ENCODE assay signal across 12 mouse cellular contexts in genomic region chr6:64202396-64203122, GRCm38 (mm10).
A peak's percentile ranks its signal among the peaks of the same experiment; 100 is the strongest.
DNase-seq lines count a peak whose midpoint lies in the region; ATAC-seq and TF ChIP-seq lines count a peak whose summit lies in the region.
"Had no signal": no experiment of that assay in that cellular context is flagged by ENCODE, and none has a peak within 500 bp of the region (broad histone marks: within the 10 kb centered on the region; RNA-seq: fewer than 3 reads in every experiment).

No protein-coding gene starts in this region.

- TF ChIP-seq CTCF in midbrain, postnatal 0 days (IDR thresholded peaks at IDR 0.05) = no peak

- H3K9me3 ChIP-seq in hindbrain, embryonic 15.5 days = no peaks in the 10 kb centered on the region
- no peaks in the 10 kb centered on the region for H3K9me3 ChIP-seq in midbrain, postnatal 0 days (ENCODE audit: low read length)
- H3K9me3 ChIP-seq: kidney, embryonic 15.5 days; stomach, embryonic 15.5 days had no signal

- no peaks in the 10 kb centered on the region for H3K36me3 ChIP-seq in hindbrain, embryonic 15.5 days
- no peaks in the 10 kb centered on the region for H3K36me3 ChIP-seq in midbrain, postnatal 0 days (ENCODE audit: insufficient read depth, low read length)
- H3K36me3 ChIP-seq: kidney, embryonic 15.5 days; stomach, embryonic 15.5 days had no signal

- peaks cover 9% of the 10 kb centered on the region; the same call in 1 of the 2 replicates for H3K4me1 ChIP-seq in hindbrain, embryonic 15.5 days (replicated peaks)
- H3K4me1 ChIP-seq in midbrain, postnatal 0 days (ENCODE audit: insufficient read depth, low read length) = no peaks in the 10 kb centered on the region
- H3K4me1 ChIP-seq: kidney, embryonic 15.5 days; stomach, embryonic 15.5 days had no signal

- H3K4me2 ChIP-seq in hindbrain, embryonic 15.5 days = no peak overlapping the region
- H3K4me2 ChIP-seq in midbrain, postnatal 0 days (ENCODE audit: low read depth, low read length, poor library complexity, severe bottlenecking) = no peak overlapping the region
- H3K4me2 ChIP-seq: kidney, embryonic 15.5 days; stomach, embryonic 15.5 days had no signal

- H3K27me3 ChIP-seq in hindbrain, embryonic 15.5 days = no peaks in the 10 kb centered on the region
- H3K27me3 ChIP-seq in midbrain, postnatal 0 days (ENCODE audit: insufficient read depth, low read length) = no peaks in the 10 kb centered on the region
- H3K27me3 ChIP-seq: kidney, embryonic 15.5 days; stomach, embryonic 15.5 days had no signal

- peak overlapping the region; percentile 43 for H3K27ac ChIP-seq in hindbrain, embryonic 15.5 days (replicated peaks)
- H3K27ac ChIP-seq in midbrain, postnatal 0 days (ENCODE audit: low read depth, low read length) = no peak overlapping the region
- H3K27ac ChIP-seq: kidney, embryonic 15.5 days; stomach, embryonic 15.5 days had no signal

- peak; percentile 3 for DNase-seq in layer of hippocampus, adult 9-11 months
- no peak for DNase-seq in layer of hippocampus, adult 9-10 months (ENCODE audit: low spot score)
- peak; percentile 20 for DNase-seq in embryo, embryonic 9.5 days (ENCODE audit: extremely low spot score)
- peak; percentile 40 for DNase-seq in midbrain, postnatal 0 days (ENCODE audit: low spot score)
- no peak for DNase-seq in spleen, adult 12 weeks (ENCODE audit: low spot score)
- DNase-seq in kidney, adult 9 months = no peak
- no peak for DNase-seq in liver
- DNase-seq: adrenal gland, postnatal 36 days; liver, postnatal 0 days had no signal

- no peak overlapping the region for H3K4me3 ChIP-seq in hindbrain, embryonic 15.5 days
- H3K4me3 ChIP-seq in midbrain, postnatal 0 days (ENCODE audit: low read depth, low read length) = no peak overlapping the region
- H3K4me3 ChIP-seq: kidney, embryonic 15.5 days; stomach, embryonic 15.5 days had no signal

- 18% methylated on average over 8 of the region's 8 CpGs for WGBS in hindbrain, embryonic 15.5 days
- 19% methylated on average over 8 of the region's 8 CpGs for WGBS in midbrain, postnatal 0 days

- ATAC-seq in hindbrain, embryonic 15.5 days (ENCODE audit: low FRiP score, low read depth) = no peak
- ATAC-seq in midbrain, postnatal 0 days (ENCODE audit: low FRiP score) = 0 out of 2 replicates have a peak, but pooled peaks have one; percentile 16
- ATAC-seq: liver, postnatal 0 days had no signal

- no peak overlapping the region for H3K9ac ChIP-seq in hindbrain, embryonic 15.5 days
- H3K9ac ChIP-seq in midbrain, postnatal 0 days (replicated peaks; ENCODE audit: low read length, poor library complexity, severe bottlenecking) = no peak overlapping the region
- H3K9ac ChIP-seq: kidney, embryonic 15.5 days; liver, postnatal 0 days; stomach, embryonic 15.5 days had no signal

Comparison
In these comparisons a context has a peak if more than half of its experiments do, and no peak if none do; other contexts are left out.
1. DNase-seq: peak in layer of hippocampus, adult 9-11 months (single experiment), embryo, embryonic 9.5 days (single experiment) and midbrain, postnatal 0 days (single experiment); none in layer of hippocampus, adult 9-10 months (single experiment), spleen, adult 12 weeks (single experiment), kidney, adult 9 months (single experiment) and liver (single experiment).